Mouse (Mus musculus): Measurements from ENCODE around the gene Dnaja2. TPM values are rescaled to one million over a fixed set of nuclear protein-coding genes. Genes with fewer than 3 reads are reported as not detected.

Gene Dnaja2
- polyA plus RNA-seq (2012; fragmentation: generic; extraction: Trizol), result 10 to 100 TPM in 1 of 2 experiments, 1 to 10 TPM in 1; 8.4 to 55.9 TPM

GRCm38 (mm10) chr8:85555181-85556145 lies at the start of gene Dnaja2:
TSS of gene Dnaja2 (minus strand) at chr8:85555344.

GRCm38 (mm10) chr8:85492125-85492875 lies 62.8 kb downstream of the Dnaja2 start, which contains the start of gene Gpt2:
TSS of gene Gpt2 (plus strand) at chr8:85492576.

Other genes with a start within 250 kb of the Dnaja2 start
- under 1 TPM in 1 of 2 experiments, not detected in 1; 0.22 TPM for gene Mylk3, start 169.0 kb downstream of the Dnaja2 start, polyA plus RNA-seq (2012; fragmentation: generic; extraction: Trizol)
- gene 4921524J17Rik, start 122.5 kb downstream of the Dnaja2 start, polyA plus RNA-seq (2012; fragmentation: generic; extraction: Trizol), result 1 to 10 TPM in 1 of 2 experiments, under 1 TPM in 1; 0.66 to 3.5 TPM
- 1 to 10 TPM; 3.1 to 7.5 TPM for gene Gpt2, start 62.8 kb downstream of the Dnaja2 start, polyA plus RNA-seq (2012; fragmentation: generic; extraction: Trizol)
- gene Neto2, start 145.6 kb upstream of the Dnaja2 start, polyA plus RNA-seq (2012; fragmentation: generic; extraction: Trizol), result under 1 TPM; 0.22 to 0.85 TPM

Data from C3H10T1/2 (cell line).